In the genomic region with DNA sequence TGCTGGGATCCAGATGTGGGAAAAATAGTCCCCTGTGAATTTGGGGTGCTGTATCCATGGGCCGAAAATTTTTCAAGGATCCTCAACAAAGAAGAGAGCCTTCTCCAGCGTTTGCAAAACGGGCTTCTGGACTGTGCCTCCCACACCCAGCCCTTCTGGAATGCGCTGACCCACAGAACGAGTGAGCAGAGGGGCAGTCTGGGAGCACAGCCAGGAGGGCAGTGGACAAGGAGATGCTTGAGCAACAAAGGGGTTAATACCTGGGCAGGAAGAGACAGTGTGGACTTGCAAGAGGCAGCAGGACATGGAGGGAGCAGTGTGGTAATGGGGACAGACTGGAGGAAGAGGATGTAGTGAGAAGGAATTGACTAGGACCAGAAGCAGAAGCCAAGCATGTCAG, we compare ENCODE assay signal across 20 mouse cellular contexts. TPM values are rescaled to one million over a fixed set of nuclear protein-coding genes. Genes with fewer than 3 reads are reported as not detected.
"Had no signal": no experiment of that assay in that cellular context is flagged by ENCODE, and none has a peak within 500 bp of the region (broad histone marks: within the 10 kb centered on the region; RNA-seq: fewer than 3 reads in every experiment).

No protein-coding gene starts in this region.

- H3K4me2 ChIP-seq: lung, embryonic 14.5 days; midbrain, embryonic 12.5 days; neural tube, embryonic 13.5 days; neural tube, embryonic 15.5 days had no signal

- H3K4me1 ChIP-seq: midbrain, embryonic 10.5 days; midbrain, embryonic 12.5 days; neural tube, embryonic 13.5 days; neural tube, embryonic 15.5 days had no signal

- H3K9ac ChIP-seq: lung, embryonic 14.5 days; midbrain, embryonic 12.5 days; neural tube, embryonic 13.5 days; neural tube, embryonic 15.5 days had no signal

- H3K4me3 ChIP-seq: midbrain, embryonic 10.5 days; midbrain, embryonic 12.5 days; myocyte; neural tube, embryonic 13.5 days; neural tube, embryonic 15.5 days had no signal

- H3K27me3 ChIP-seq: neural tube, embryonic 13.5 days; neural tube, embryonic 15.5 days had no signal

- ATAC-seq: midbrain, embryonic 16.5 days had no signal

- H3K9me3 ChIP-seq: midbrain, embryonic 10.5 days; midbrain, embryonic 12.5 days; neural tube, embryonic 13.5 days; neural tube, embryonic 15.5 days had no signal

- DNase-seq: lung, adult 18-20 months; lung, embryonic 14.5 days; lung, postnatal 10 days; lung, postnatal 4 days; midbrain, embryonic 14.5 days; retina, postnatal 1 day; right cerebral cortex, adult 18-20 months; right cerebral cortex, postnatal 25 days; right cerebral cortex, postnatal 4 days; spleen, adult 18-20 months; thymus, adult 18-20 months; thymus, postnatal 14 days; thymus, postnatal 36 days had no signal

- H3K36me3 ChIP-seq: midbrain, embryonic 10.5 days; midbrain, embryonic 12.5 days; neural tube, embryonic 13.5 days; neural tube, embryonic 15.5 days had no signal

- H3K27ac ChIP-seq: midbrain, embryonic 10.5 days; midbrain, embryonic 12.5 days; neural tube, embryonic 13.5 days; neural tube, embryonic 15.5 days had no signal

RNA-seq across cellular contexts. Expression of a gene that starts 2.7 kb away (rescaled TPM):
- polyA plus RNA-seq: myocyte; neural tube, embryonic 11.5 days; neural tube, embryonic 13.5 days had no signal

RNA-seq across cellular contexts. Expression of a gene that starts 12.4 kb away (rescaled TPM):
- polyA plus RNA-seq: midbrain, embryonic 10.5 days; myocyte; neural tube, embryonic 11.5 days; neural tube, embryonic 13.5 days had no signal
